ENCODE assay signal across 15 mouse cellular contexts in genomic region chr17:25414917-25415316, GRCm38 (mm10). TPM values are rescaled to one million over a fixed set of nuclear protein-coding genes. Genes with fewer than 3 reads are reported as not detected.
DNase-seq lines count a peak whose midpoint lies in the region; ATAC-seq and TF ChIP-seq lines count a peak whose summit lies in the region.
"Had no signal": no experiment of that assay in that cellular context is flagged by ENCODE, and none has a peak within 500 bp of the region (broad histone marks: within the 10 kb centered on the region; RNA-seq: fewer than 3 reads in every experiment).

No protein-coding gene starts in this region.

- no peak overlapping the region for H3K4me2 ChIP-seq in forebrain, postnatal 0 days (ENCODE audit: low read depth)
- H3K4me2 ChIP-seq in kidney, embryonic 15.5 days = no peak overlapping the region
- no peak overlapping the region for H3K4me2 ChIP-seq in intestine, embryonic 15.5 days (replicated peaks)
- no peak overlapping the region for H3K4me2 ChIP-seq in neural tube, embryonic 13.5 days

- no peak for ATAC-seq in forebrain, postnatal 0 days
- ATAC-seq in kidney, embryonic 15.5 days (replicated peaks; ENCODE audit: low FRiP score) = no peak
- ATAC-seq in intestine, embryonic 15.5 days = no peak; the same call in 1 of the 2 replicates
- no peak for ATAC-seq in neural tube, embryonic 13.5 days (ENCODE audit: low read depth)
- no peak for ATAC-seq in cerebellum, adult (ENCODE audit: insufficient number of reproducible peaks, low FRiP score, low TSS enrichment)
- ATAC-seq: forebrain, embryonic 16.5 days had no signal

- no peaks in the 10 kb centered on the region for H3K9me3 ChIP-seq in forebrain, embryonic 10.5 days
- no peaks in the 10 kb centered on the region for H3K9me3 ChIP-seq in forebrain, postnatal 0 days (ENCODE audit: low read length)
- H3K9me3 ChIP-seq in kidney, embryonic 15.5 days (replicated peaks) = no peaks in the 10 kb centered on the region
- no peaks in the 10 kb centered on the region for H3K9me3 ChIP-seq in intestine, embryonic 15.5 days
- H3K9me3 ChIP-seq in neural tube, embryonic 13.5 days = no peaks in the 10 kb centered on the region

- TF ChIP-seq CTCF in forebrain, postnatal 0 days (IDR thresholded peaks at IDR 0.05; ENCODE audit: low read depth) = no peak

- WGBS in forebrain, embryonic 10.5 days = 20% methylated on average over 3 of the region's 3 CpGs
- WGBS in forebrain, postnatal 0 days = 33% methylated on average over 3 of the region's 3 CpGs
- WGBS in kidney, embryonic 15.5 days = 16% methylated on average over 3 of the region's 3 CpGs
- 33% methylated on average over 3 of the region's 3 CpGs for WGBS in intestine, embryonic 15.5 days
- 28% methylated on average over 3 of the region's 3 CpGs for WGBS in neural tube, embryonic 13.5 days

- peak overlapping the region; percentile 29 for H3K4me3 ChIP-seq in forebrain, embryonic 10.5 days
- no peak overlapping the region for H3K4me3 ChIP-seq in forebrain, postnatal 0 days (ENCODE audit: low read depth, low read length)
- no peak overlapping the region for H3K4me3 ChIP-seq in kidney, embryonic 15.5 days (replicated peaks)
- no peak overlapping the region for H3K4me3 ChIP-seq in intestine, embryonic 15.5 days (replicated peaks)
- no peak overlapping the region for H3K4me3 ChIP-seq in neural tube, embryonic 13.5 days

- no peak overlapping the region for H3K9ac ChIP-seq in forebrain, postnatal 0 days
- H3K9ac ChIP-seq in kidney, embryonic 15.5 days = no peak overlapping the region
- no peak overlapping the region for H3K9ac ChIP-seq in intestine, embryonic 15.5 days
- H3K9ac ChIP-seq in neural tube, embryonic 13.5 days = no peak overlapping the region

- H3K36me3 ChIP-seq in forebrain, embryonic 10.5 days (replicated peaks) = no peaks in the 10 kb centered on the region
- no peaks in the 10 kb centered on the region for H3K36me3 ChIP-seq in forebrain, postnatal 0 days (ENCODE audit: insufficient read depth)
- H3K36me3 ChIP-seq in kidney, embryonic 15.5 days = no peaks in the 10 kb centered on the region
- no peaks in the 10 kb centered on the region for H3K36me3 ChIP-seq in intestine, embryonic 15.5 days
- no peaks in the 10 kb centered on the region for H3K36me3 ChIP-seq in neural tube, embryonic 13.5 days

- no peak for DNase-seq in forebrain, embryonic 10.5 days (ENCODE audit: extremely low spot score, low spot score)
- no peak for DNase-seq in forebrain, postnatal 0 days
- no peak for DNase-seq in kidney, postnatal 4 days
- no peak for DNase-seq in thymus, postnatal 4 days
- DNase-seq: cerebellum, adult 8-10 months; layer of hippocampus, adult 9-11 months had no signal

- peak overlapping the region; percentile 81 for H3K27ac ChIP-seq in forebrain, embryonic 10.5 days
- no peak overlapping the region for H3K27ac ChIP-seq in forebrain, postnatal 0 days (ENCODE audit: low read depth, low read length)
- H3K27ac ChIP-seq in kidney, embryonic 15.5 days = peak overlapping the region; percentile 78
- H3K27ac ChIP-seq in intestine, embryonic 15.5 days = peak overlapping the region; percentile 36; the same call in 1 of the 2 replicates
- H3K27ac ChIP-seq in neural tube, embryonic 13.5 days (replicated peaks) = peak overlapping the region; percentile 73

- H3K4me1 ChIP-seq in forebrain, embryonic 10.5 days = peaks cover 79% of the 10 kb centered on the region
- peaks cover 27% of the 10 kb centered on the region for H3K4me1 ChIP-seq in forebrain, postnatal 0 days (ENCODE audit: insufficient read depth)
- H3K4me1 ChIP-seq in kidney, embryonic 15.5 days = peaks cover 66% of the 10 kb centered on the region
- H3K4me1 ChIP-seq in intestine, embryonic 15.5 days (replicated peaks) = peaks cover 43% of the 10 kb centered on the region
- H3K4me1 ChIP-seq in neural tube, embryonic 13.5 days (replicated peaks) = peaks cover 78% of the 10 kb centered on the region

- H3K27me3 ChIP-seq in forebrain, embryonic 10.5 days (ENCODE audit: poor library complexity, severe bottlenecking) = peaks cover 43% of the 10 kb centered on the region
- H3K27me3 ChIP-seq in forebrain, postnatal 0 days (ENCODE audit: insufficient read depth, low read length) = no peaks in the 10 kb centered on the region
- no peaks in the 10 kb centered on the region for H3K27me3 ChIP-seq in kidney, embryonic 15.5 days
- H3K27me3 ChIP-seq in intestine, embryonic 15.5 days (replicated peaks) = no peaks in the 10 kb centered on the region
- H3K27me3 ChIP-seq in neural tube, embryonic 13.5 days = no peaks in the 10 kb centered on the region

RNA-seq across cellular contexts. Expression of gene Cacna1h, which starts 18.7 kb away (rescaled TPM):
- 1.7 and 2.2 TPM in 2 replicates for polyA plus RNA-seq in forebrain, embryonic 10.5 days (2016; fragmentation: Nextera tagmentation; extraction: Ambion mirVana)
- total RNA-seq in forebrain, postnatal 0 days (2014; rRNA removed) = 101 and 149 TPM in 2 replicates
- polyA plus RNA-seq in forebrain, postnatal 0 days (2015; fragmentation: Nextera tagmentation; extraction: Ambion mirVana) = 6.2 and 8.1 TPM in 2 replicates
- 2.8 and 3.4 TPM in 2 replicates for polyA plus RNA-seq in kidney, embryonic 15.5 days (2015; fragmentation: Nextera tagmentation; extraction: Ambion mirVana)
- 4.3 and 4.6 TPM in 2 replicates for polyA plus RNA-seq in intestine, embryonic 15.5 days (2015; fragmentation: Nextera tagmentation; extraction: Ambion mirVana)
- 12.0 and 12.6 TPM in 2 replicates for polyA plus RNA-seq in neural tube, embryonic 13.5 days (2015; fragmentation: Nextera tagmentation; extraction: Ambion mirVana)

RNA-seq across cellular contexts. Expression of gene Tekt4, which starts 39.5 kb away (rescaled TPM):
- 0.18 TPM in 1 of 2 replicates, not detected in the other for polyA plus RNA-seq in forebrain, embryonic 10.5 days (2016; fragmentation: Nextera tagmentation; extraction: Ambion mirVana)
- 3.3 and 4.8 TPM in 2 replicates for total RNA-seq in forebrain, postnatal 0 days (2014; rRNA removed)
- 2.5 and 2.9 TPM in 2 replicates for polyA plus RNA-seq in forebrain, postnatal 0 days (2015; fragmentation: Nextera tagmentation; extraction: Ambion mirVana)
- polyA plus RNA-seq in kidney, embryonic 15.5 days (2015; fragmentation: Nextera tagmentation; extraction: Ambion mirVana) = not detected in 2 replicates
- polyA plus RNA-seq in intestine, embryonic 15.5 days (2015; fragmentation: Nextera tagmentation; extraction: Ambion mirVana) = not detected in 2 replicates
- 0.57 and 0.87 TPM in 2 replicates for polyA plus RNA-seq in neural tube, embryonic 13.5 days (2015; fragmentation: Nextera tagmentation; extraction: Ambion mirVana)
- total RNA-seq: adrenal gland, postnatal 14 days; hematopoietic stem cell, adult 5-6 weeks; monocyte, adult 5-6 weeks had no signal

RNA-seq across cellular contexts. Expression of gene Tpsg1, which starts 45.8 kb away (rescaled TPM):
- not detected in 2 replicates for polyA plus RNA-seq in forebrain, embryonic 10.5 days (2016; fragmentation: Nextera tagmentation; extraction: Ambion mirVana)
- not detected in 2 replicates for total RNA-seq in forebrain, postnatal 0 days (2014; rRNA removed)
- polyA plus RNA-seq in forebrain, postnatal 0 days (2015; fragmentation: Nextera tagmentation; extraction: Ambion mirVana) = 0.92 and 1.2 TPM in 2 replicates
- polyA plus RNA-seq in kidney, embryonic 15.5 days (2015; fragmentation: Nextera tagmentation; extraction: Ambion mirVana) = 0.47 and 1.5 TPM in 2 replicates
- 14.3 and 17.6 TPM in 2 replicates for polyA plus RNA-seq in intestine, embryonic 15.5 days (2015; fragmentation: Nextera tagmentation; extraction: Ambion mirVana)
- 0.68 TPM in 1 of 2 replicates, not detected in the other for polyA plus RNA-seq in neural tube, embryonic 13.5 days (2015; fragmentation: Nextera tagmentation; extraction: Ambion mirVana)
- total RNA-seq: adrenal gland, postnatal 14 days; hematopoietic stem cell, adult 5-6 weeks; monocyte, adult 5-6 weeks had no signal
- polyA plus RNA-seq: forebrain, embryonic 16.5 days; testis, adult 2 months had no signal

RNA-seq across cellular contexts. Expression of gene Tpsb2, which starts 48.8 kb away (rescaled TPM):
- not detected in 2 replicates for polyA plus RNA-seq in forebrain, embryonic 10.5 days (2016; fragmentation: Nextera tagmentation; extraction: Ambion mirVana)
- total RNA-seq in forebrain, postnatal 0 days (2014; rRNA removed) = 0.33 and 1.4 TPM in 2 replicates
- polyA plus RNA-seq in forebrain, postnatal 0 days (2015; fragmentation: Nextera tagmentation; extraction: Ambion mirVana) = 3.8 and 4.2 TPM in 2 replicates
- 1.9 and 2.2 TPM in 2 replicates for polyA plus RNA-seq in kidney, embryonic 15.5 days (2015; fragmentation: Nextera tagmentation; extraction: Ambion mirVana)
- polyA plus RNA-seq in intestine, embryonic 15.5 days (2015; fragmentation: Nextera tagmentation; extraction: Ambion mirVana) = 1.9 TPM in 2 replicates
- 0.45 TPM in 1 of 2 replicates, not detected in the other for polyA plus RNA-seq in neural tube, embryonic 13.5 days (2015; fragmentation: Nextera tagmentation; extraction: Ambion mirVana)
- total RNA-seq: hematopoietic stem cell, adult 5-6 weeks; monocyte, adult 5-6 weeks had no signal
- polyA plus RNA-seq: forebrain, embryonic 16.5 days had no signal
